Mouse (Mus musculus): ENCODE data around the gene Cdk5rap1. TPM values are rescaled to one million over a fixed set of nuclear protein-coding genes. Genes with fewer than 3 reads are reported as not detected.

Gene Cdk5rap1
- total and polyA plus RNA-seq, 3 experiments, result 25.8 to 43.5 (median 32.0) TPM

DNA sequence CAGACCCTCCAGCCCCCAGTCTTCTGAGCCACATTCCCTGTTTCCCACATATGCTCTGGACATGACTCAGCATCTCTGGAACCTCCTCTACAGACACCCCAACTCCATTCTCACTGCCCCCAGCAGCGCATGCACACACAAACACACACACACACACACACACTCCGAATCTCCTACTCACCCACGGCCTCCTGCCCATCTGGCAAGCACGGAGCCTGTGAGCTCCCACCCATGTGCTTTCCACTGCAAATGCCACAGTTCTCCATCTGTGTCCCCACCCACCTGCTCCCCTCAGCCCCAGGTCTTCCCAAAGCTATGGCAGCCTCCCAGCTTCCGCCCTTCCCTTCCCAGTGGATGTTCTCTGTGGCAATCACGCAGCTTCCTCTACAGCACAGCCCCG is 6.3 kb upstream of the Cdk5rap1 start:
- H3K27ac ChIP-seq (ENCODE audit: insufficient read depth, low read depth), result no peak overlapping the region
- peaks cover 14 to 43% of the 10 kb centered on the region in 2 experiments for H3K4me1 ChIP-seq (ENCODE audit: control insufficient read depth in 1 of 2, insufficient read depth in 2 of 2)
- no peaks in the 10 kb centered on the region for H3K36me3 ChIP-seq (replicated peaks in 1 of 2; ENCODE audit: control insufficient read depth in 1 of 2, insufficient read depth in 1 of 2, low read length in 1 of 2)
- TF ChIP-seq SIN3A (IDR thresholded peaks at IDR 0.05; ENCODE audit: low read length) (no peak), CHD1 (IDR thresholded peaks at IDR 0.05; ENCODE audit: low read depth, low read length) (no peak), MXI1 (IDR thresholded peaks at IDR 0.05; ENCODE audit: low read depth, low read length) (no peak), ELF1 (IDR thresholded peaks at IDR 0.05; ENCODE audit: low read depth, low read length) (no peak), EP300 (IDR thresholded peaks at IDR 0.05; ENCODE audit: low read length) (no peak), MAX (IDR thresholded peaks at IDR 0.05; ENCODE audit: low read length) (no peak), BHLHE40 (IDR thresholded peaks at IDR 0.05; ENCODE audit: low read depth, low read length) (no peak), JUN (IDR thresholded peaks at IDR 0.05; ENCODE audit: insufficient read depth, low read depth, low read length) (no peak), MAFK (IDR thresholded peaks at IDR 0.05; ENCODE audit: insufficient replicate concordance, low read length) (no peak), PAX5 (IDR thresholded peaks at IDR 0.05; ENCODE audit: low read length) (no peak), ZC3H11A (IDR thresholded peaks at IDR 0.05; ENCODE audit: low read depth, low read length) (no peak), USF2 (conservative IDR thresholded peaks at IDR 0.05; ENCODE audit: low read depth, low read length) (no peak), IRF4 (IDR thresholded peaks at IDR 0.05; ENCODE audit: low read depth, low read length) (no peak), GABPA (IDR thresholded peaks at IDR 0.05; ENCODE audit: insufficient replicate concordance, low read depth, low read length) (no peak), RAD21 (IDR thresholded peaks at IDR 0.05; ENCODE audit: low read depth, low read length) (no peak)
- no peaks in the 10 kb centered on the region for H3K79me2 ChIP-seq (replicated peaks; ENCODE audit: control insufficient read depth, extremely low read depth, insufficient read depth, poor library complexity, severe bottlenecking)
- dilution Hi-C loops (cut with MboI; ENCODE audit: extremely low pct_ligation_motif_present, extremely low pct_unique_long_range_greater_than_20kb, low sequenced_read_pairs), result no loop called here
- no peak overlapping the region for H3K4me2 ChIP-seq (ENCODE audit: insufficient read depth, low read depth, poor library complexity, severe bottlenecking)
- peaks cover 7% of the 10 kb centered on the region for H3K9me3 ChIP-seq (replicated peaks; ENCODE audit: low read length)
- H3K4me3 ChIP-seq (replicated peaks in 1 of 3; ENCODE audit: low read depth in 2 of 3, low read length in 2 of 3, poor library complexity in 1 of 3), result no peak overlapping the region
- no peak for DNase-seq (ENCODE audit: extremely low read depth)
- no peak overlapping the region for H3K9ac ChIP-seq (ENCODE audit: insufficient read depth, low read depth)
- in situ Hi-C loops (cut with MboI; ENCODE audit: low pct_ligation_motif_present, low pct_unique_long_range_greater_than_20kb, low sequenced_read_pairs), result no loop called here
- no peaks in the 10 kb centered on the region for H3K27me3 ChIP-seq (replicated peaks)

DNA sequence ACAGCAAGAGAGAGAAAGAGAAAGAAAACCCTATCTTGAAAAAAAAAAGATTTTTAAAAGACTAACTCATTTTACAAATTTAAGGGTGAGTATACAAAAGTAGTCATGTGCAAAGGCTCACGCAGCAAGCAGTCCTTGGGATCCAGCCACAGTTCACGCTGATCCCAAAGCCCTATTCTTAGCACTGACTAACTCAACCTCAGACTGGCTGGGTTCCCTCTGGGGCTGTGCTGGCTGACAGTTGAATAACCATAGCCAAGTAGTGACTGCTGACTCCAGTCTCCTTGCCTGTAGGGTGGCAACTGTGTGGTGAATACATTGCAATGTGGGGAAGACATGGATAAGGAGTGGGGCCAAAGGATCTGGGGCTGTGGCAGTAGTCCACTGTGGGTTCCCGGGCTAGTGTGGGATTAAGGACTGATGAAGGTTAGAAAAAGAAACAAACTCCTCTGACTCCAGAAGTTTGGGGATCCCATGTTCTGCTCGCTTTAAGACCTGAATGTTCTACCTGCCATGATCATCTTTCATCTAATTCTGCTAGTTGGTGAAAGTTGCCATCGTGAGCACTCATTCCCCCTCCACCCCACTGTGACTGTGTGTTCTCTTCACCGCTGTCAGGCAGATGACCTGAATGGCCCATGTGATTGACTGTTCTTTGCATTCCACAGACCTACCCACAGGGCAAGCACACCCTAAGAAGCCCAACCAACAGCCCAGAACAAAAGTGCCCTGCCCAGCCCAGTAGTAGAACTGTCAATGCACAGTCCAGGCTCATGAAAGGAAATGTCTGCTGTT is 2.2 kb upstream of the Cdk5rap1 start:
- H3K36me3 ChIP-seq (replicated peaks in 1 of 2; ENCODE audit: control insufficient read depth in 1 of 2, insufficient read depth in 1 of 2, low read length in 1 of 2), result peaks cover 3 to 10% of the 10 kb centered on the region in 2 experiments
- no peak for DNase-seq (ENCODE audit: extremely low read depth)
- dilution Hi-C loops (cut with MboI; ENCODE audit: extremely low pct_ligation_motif_present, extremely low pct_unique_long_range_greater_than_20kb, low sequenced_read_pairs), result no loop called here

More for the DNA sequence above, 2.2 kb upstream of the Cdk5rap1 start:
- Histone ChIP-seq H3K4me1 (ENCODE audit: control insufficient read depth in 1 of 2, insufficient read depth in 2 of 2) (peaks cover 18 to 66% of the 10 kb centered on the region in 2 experiments), H3K4me2 (ENCODE audit: insufficient read depth, low read depth, poor library complexity, severe bottlenecking) (no peak overlapping the region), H3K9ac (ENCODE audit: insufficient read depth, low read depth) (no peak overlapping the region), H3K27ac (ENCODE audit: insufficient read depth, low read depth) (no peak overlapping the region), H3K79me2 (replicated peaks; ENCODE audit: control insufficient read depth, extremely low read depth, insufficient read depth, poor library complexity, severe bottlenecking) (0 out of 2 replicates have a peak, but pooled peaks cover 2% of the 10 kb centered on the region), H3K9me3 (replicated peaks; ENCODE audit: low read length) (no peaks in the 10 kb centered on the region), H3K4me3 (replicated peaks in 1 of 3; ENCODE audit: low read depth in 2 of 3, low read length in 2 of 3, poor library complexity in 1 of 3) (no peak overlapping the region), H3K27me3 (replicated peaks) (no peaks in the 10 kb centered on the region)
- no peak for TF ChIP-seq UBTF (IDR thresholded peaks at IDR 0.05; ENCODE audit: low read depth, low read length)
- no peak for TF ChIP-seq SMC3 (IDR thresholded peaks at IDR 0.05; ENCODE audit: low read depth, low read length)
- TF ChIP-seq EP300 (IDR thresholded peaks at IDR 0.05; ENCODE audit: low read length), result no peak
- TF ChIP-seq TCF12 (IDR thresholded peaks at IDR 0.05; ENCODE audit: low read depth, low read length), result no peak
- no peak for TF ChIP-seq NRF1 (IDR thresholded peaks at IDR 0.05; ENCODE audit: low read depth, low read length)
- no peak for TF ChIP-seq SIN3A (IDR thresholded peaks at IDR 0.05; ENCODE audit: low read length)
- no peak for TF ChIP-seq CTCF (conservative IDR thresholded peaks at IDR 0.05 in 1 of 2, IDR thresholded peaks at IDR 0.05 in 1 of 2; ENCODE audit: low read depth in 2 of 2, low read length in 2 of 2)
- no peak for TF ChIP-seq MAZ (IDR thresholded peaks at IDR 0.05; ENCODE audit: low read depth, low read length)
- TF ChIP-seq IRF4 (IDR thresholded peaks at IDR 0.05; ENCODE audit: low read depth, low read length), result no peak
- no peak for TF ChIP-seq PAX5 (IDR thresholded peaks at IDR 0.05; ENCODE audit: low read length)
- in situ Hi-C loops (cut with MboI; ENCODE audit: low pct_ligation_motif_present, low pct_unique_long_range_greater_than_20kb, low sequenced_read_pairs), result no loop called here
